Mouse (Mus musculus): ENCODE data around the gene Notch1.

The Notch1 gene

DNA sequence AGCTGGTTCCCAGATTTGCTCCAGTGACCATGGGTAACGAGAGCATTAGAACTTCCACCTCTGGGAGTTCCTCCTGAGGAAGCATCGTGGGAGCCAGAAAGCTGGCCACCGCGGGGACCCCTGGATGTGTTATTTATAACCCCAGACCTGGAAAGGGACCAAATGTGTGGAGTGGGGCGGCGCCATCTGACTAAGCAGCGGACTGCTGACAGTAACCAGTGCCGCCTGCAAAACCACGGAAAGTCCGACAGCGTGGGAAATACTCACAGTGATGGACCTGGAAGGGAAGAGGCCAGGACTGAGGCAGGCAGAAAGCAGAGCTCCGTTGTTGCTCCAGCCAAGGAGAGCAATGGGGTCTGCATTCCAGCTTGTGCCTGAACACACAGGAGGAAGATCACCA, at the start of gene Notch1:
Notch1 (minus strand) TSS at position 389 of the 400 bp plus-strand sequence.
- DNase-seq (ENCODE audit: low spot score in 2 of 2): no peak

DNA sequence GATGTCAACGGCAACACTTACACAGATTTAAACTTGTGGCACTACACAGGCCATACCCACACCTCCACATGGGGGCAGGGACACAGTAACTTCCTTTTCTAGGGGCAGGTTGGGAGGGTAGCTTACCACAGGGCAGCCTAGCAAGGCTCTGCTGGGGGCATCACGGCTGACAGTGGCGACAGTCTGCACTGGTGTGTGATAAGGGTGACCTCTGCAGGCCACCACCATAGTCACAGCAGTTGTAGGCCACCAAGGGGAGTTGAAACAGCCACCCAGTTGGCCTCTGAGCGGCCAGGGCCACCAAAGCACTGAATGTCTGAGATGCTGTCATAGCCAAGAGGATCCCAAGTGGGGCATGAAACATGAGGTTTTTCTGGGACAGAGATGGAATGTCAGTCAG, 49.8 kb upstream of the Notch1 start:
- DNase-seq (ENCODE audit: low spot score in 2 of 2): peak; percentile 22 to 30

DNA sequence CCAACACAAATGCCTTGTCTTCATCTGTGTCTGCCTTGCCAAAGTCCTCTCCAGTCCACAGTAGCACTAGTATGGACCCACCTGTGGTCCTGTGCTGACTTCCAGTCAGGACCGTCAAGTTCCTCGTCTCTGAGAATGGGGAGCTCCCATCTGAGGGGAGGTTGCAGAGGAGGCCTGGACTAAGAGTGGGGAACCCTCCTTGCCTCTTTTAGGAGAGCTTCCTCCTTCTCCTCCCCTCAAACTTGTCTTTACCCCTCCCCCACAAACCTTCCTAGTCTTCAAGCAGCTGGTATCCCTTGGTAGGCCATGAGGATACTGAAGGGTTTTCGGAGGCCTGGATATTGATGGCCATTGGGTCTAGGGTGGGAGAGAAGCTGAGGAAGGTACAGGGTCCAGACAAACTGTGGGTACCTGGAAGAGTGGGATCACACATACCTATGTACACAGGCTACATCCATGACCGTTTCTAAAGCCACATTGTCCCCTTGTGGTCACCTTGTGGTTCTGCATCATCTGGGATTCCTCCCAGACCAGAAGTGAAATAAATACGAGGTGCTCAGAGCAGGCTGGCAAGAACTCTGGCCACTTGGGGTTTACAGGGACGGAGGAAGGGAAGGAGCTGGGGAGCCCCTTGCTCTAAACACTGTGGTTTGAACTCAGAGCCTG, 45.0 kb upstream of the Notch1 start:
- DNase-seq (ENCODE audit: low spot score in 2 of 2): peak in 1 of 2 experiments; percentile 13

DNA sequence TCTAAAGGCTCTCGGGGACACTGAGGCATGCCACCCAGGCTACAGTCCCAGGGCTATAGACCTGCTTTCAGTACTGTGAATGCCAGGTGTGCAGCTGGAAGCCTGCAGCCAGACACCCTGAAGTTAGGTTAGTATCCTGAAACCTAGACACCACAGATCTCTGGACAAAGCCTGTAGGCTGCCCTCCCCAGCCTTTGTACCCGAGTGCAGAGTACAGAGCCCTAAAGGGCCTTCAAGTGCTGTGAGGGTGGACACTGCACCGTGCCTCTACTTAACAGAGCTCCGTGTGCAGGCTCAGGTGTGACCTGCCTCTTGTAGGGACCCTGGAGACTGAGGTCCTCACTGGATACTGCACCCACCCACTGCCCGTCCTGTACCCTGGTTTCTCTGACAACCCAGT, 44.0 kb upstream of the Notch1 start:
- no peak for DNase-seq (ENCODE audit: low spot score in 2 of 2)

DNA sequence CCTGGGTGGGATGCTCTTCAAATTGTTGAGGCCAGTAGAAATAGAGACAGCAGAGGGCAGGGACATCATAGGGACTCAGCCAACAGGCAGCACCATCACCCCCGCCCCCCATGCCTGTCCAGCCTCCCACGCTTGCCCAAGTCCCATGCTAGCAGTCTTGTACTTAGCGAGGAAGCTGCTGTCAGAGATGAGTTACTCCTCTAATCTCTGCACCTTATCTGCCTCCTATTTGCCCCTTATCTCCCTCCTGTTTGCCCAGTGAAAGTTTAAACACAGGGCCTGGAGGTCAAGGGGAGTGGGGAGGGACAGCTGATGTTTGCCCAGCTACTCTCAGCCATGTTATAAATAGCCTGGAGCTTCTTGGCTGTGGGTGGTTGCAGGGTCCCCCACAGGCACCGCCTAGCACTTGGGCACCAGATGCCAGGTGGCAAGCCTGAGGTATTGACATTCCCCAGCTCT, 40.1 kb upstream of the Notch1 start:
- DNase-seq (ENCODE audit: low spot score in 2 of 2): no peak

DNA sequence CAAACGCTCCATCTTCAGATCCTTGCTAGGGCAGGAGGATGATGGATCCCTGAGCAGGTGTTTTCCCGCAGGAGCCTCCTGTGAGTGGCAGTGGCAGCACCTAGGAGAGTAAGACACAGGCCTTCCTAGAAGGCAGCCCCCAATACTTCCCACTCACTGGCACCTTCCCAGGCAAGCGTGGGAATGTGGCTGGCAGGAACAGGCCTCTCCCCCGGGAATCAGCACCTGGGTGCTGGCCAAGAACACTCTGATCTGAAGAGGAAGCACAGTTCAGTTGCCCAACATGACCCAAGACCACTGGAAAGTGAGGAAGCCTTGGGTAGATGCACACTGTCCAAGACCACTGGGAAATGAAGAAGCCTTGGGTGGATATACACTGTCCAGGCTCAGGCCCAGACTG, 38.6 kb upstream of the Notch1 start:
- DNase-seq (ENCODE audit: low spot score in 2 of 2): peak; percentile 45 to 68

DNA sequence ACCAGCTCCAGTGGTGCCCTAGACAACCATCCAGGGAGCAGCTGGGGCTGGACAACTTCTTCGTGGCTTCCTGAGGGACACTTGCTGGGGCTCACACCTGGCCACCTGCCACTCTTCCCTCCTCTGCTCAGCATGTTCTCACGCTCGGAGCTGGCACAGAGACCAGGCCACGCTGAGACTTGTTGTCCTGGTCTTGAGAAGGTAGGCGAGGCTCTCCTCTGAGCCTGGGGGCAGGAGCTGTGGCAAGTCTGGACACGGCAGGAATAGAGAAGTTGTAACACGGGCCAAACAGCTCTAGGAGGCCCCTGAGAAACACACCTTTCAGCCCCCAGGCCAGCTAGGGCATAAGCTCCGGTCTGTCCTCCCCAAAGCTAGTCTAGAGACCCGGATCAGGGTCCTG, 37.4 kb upstream of the Notch1 start:
- no peak for DNase-seq (ENCODE audit: low spot score in 2 of 2)

DNA sequence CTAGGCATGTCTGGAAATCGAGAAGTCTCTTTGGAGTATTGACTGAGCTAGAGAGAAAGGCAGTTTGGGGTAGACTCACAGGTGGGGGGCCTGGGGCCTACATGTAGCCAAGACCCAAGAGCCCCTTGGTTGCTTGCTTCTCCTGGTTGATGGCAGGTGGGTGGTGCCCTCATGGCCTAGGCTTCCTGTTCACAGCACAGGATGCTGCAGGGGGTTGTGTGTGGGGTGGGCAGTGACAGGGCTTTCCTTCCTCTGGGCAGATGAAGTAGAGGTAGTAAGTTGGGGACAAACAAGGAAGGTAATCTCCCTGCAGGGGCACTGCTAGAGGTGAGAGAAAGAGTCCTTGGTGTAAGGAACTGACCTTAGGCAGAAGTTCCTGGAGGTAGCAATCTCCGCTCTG, 35.6 kb upstream of the Notch1 start:
- no peak for DNase-seq (ENCODE audit: low spot score in 2 of 2)

DNA sequence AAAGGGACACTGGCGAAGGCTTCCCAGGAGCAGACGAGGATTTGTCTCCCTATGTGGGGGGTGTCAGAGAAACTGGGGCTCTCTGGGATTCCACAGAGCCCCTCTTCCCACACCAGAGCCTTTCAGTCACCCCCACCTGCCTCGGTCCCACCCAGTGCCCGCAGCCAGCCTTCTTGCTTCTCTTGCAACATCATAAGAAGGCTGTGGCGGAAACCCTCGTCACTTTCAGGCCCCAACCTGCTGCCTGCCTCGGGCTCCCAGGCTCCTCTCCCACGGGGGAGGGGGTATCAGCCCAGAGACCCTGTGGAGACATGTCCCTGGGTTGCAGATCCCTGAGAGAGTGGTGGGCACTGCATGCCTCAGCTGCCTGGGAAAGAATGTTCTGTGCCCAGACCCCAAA, 35.0 kb upstream of the Notch1 start:
- DNase-seq (ENCODE audit: low spot score in 2 of 2): no peak

DNA sequence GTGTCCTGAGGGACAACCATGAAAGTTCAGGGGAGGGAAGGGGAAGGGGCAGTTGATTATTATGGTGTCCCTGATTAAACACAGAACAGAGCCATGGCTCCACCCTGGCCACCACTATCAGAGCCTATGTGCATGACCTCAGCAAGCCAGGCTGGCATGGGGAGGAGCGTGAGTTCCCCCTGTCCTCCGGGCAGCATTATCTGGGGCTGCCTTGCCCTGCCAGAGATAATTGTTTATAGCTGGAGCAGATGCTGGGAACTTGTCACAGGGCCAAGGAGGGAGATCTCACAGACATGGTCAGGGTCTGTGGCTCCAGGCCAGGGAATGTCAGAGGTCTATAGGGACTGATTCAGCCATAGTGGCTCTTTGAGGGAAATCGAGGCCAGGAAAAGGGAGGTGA, 34.3 kb upstream of the Notch1 start:
- DNase-seq (ENCODE audit: low spot score in 2 of 2): no peak

DNA sequence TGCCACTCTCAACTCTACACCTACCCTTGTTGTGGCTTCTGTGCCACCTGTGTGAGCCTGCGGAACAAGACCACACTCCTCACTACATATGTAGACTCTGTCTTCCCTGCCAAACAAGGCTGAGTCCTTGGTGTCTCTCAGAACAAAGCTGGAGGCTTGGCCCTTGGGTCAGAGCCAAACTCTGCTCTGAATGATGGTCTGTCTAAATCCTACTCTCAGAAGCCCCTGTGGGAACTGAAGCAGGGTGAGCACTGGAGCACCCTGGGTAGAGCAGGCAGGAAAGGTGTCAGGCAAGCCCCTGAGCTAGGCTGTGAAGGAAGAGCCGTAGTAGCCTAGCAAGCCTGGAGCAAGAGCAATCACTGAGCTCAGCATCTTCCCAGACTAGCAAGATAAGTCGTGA, 33.7 kb upstream of the Notch1 start:
- no peak for DNase-seq (ENCODE audit: low spot score in 2 of 2)

DNA sequence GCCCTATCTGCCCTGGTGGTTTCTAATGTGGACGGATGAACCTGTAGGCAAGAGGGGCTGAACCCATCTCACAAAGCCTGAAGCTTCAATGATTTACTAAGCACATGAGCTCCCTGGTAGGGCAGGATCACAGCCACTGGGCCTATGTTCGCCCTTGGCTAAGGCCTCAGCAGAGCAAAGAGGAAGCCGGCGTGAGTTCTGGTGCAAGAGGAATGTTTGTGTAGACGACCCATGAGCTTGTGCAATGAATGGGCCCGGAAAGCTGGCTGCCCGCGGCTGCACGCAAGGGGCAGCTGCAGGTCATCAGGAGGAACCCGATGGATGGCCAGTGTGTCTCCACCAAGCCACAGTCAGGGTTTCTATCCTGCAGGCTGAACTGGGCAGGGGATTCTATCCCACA, 33.3 kb upstream of the Notch1 start:
- DNase-seq (ENCODE audit: low spot score in 2 of 2): no peak

DNA sequence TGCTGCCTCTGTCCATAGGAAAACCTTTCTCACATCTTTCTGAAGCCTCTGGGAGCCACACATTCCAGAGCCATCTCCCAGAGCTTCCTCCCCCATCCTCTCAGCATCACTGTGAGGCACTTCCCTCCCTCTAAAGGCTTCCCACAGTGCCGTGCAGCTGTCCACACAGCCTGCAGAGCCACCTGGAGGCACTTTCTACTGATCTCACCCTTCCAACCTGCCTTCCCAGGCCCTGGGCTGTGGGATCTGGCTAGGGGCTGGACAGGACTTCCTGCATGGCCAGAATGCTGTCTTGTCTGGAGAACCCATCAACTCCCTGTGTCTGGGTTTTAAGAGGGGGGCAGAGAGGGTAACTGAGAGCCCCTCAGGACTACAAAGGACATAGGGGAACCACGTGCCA, 31.0 kb upstream of the Notch1 start:
- DNase-seq (ENCODE audit: low spot score in 2 of 2): peak; percentile 23 to 33

DNA sequence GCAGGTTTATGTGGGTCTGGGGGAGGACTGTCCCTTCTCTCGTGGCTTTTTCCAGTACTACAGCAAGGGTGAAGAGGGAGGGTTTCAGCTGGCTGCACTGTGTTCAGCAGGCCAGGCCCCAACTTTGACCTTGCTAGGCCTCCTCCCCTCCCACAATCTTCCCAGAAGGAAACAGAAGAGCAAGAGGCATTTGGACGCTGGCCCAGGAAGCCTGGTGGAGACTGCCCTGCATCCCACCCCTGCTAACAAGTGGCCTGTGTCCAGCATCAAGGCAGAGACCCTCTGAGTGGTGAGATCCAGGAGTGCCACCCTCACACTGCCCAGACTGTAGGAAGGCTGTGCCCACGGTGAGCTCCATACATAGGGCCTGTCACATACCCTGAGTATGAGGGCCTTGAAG, 27.8 kb upstream of the Notch1 start:
- DNase-seq (ENCODE audit: low spot score in 2 of 2): no peak

DNA sequence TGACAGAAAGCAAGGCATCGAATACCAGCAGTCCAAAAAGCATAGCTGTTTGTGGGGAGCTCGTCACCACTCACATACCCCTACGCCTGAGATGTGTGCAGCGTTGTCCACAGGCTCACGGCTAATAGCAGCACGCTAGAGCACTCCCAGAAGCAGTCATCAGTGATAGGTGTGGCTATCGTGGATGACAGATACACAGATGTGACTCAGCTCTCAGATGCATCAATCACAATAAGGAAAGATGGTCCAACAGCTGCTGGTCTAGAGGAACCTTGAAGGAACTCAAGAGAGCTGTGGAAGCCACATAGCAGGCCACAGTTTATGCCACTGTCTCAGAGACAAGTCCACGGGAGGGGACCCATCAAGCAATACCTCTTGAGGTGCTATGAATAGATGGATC, 27.3 kb upstream of the Notch1 start:
- DNase-seq (ENCODE audit: low spot score in 2 of 2): no peak

DNA sequence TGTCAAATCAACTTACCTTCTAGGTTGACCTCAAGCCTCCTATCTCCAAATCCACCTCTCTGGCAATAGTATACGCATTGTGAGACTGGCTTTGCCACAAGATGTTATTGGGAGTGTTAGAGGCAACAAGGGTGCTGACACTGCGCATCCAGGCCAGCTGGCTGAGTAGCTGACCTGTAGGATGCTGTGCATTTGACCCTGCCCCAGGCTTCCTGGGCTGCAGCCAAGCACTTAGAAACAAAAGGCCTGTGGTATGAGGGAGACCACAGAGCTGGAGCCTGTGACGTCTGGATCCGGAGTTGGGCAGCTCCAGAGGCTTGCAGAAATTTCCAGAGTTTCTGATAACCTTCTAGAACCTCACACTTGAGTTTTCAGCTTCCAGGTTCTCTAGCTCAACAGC, 26.7 kb upstream of the Notch1 start:
- no peak for DNase-seq (ENCODE audit: low spot score in 2 of 2)

DNA sequence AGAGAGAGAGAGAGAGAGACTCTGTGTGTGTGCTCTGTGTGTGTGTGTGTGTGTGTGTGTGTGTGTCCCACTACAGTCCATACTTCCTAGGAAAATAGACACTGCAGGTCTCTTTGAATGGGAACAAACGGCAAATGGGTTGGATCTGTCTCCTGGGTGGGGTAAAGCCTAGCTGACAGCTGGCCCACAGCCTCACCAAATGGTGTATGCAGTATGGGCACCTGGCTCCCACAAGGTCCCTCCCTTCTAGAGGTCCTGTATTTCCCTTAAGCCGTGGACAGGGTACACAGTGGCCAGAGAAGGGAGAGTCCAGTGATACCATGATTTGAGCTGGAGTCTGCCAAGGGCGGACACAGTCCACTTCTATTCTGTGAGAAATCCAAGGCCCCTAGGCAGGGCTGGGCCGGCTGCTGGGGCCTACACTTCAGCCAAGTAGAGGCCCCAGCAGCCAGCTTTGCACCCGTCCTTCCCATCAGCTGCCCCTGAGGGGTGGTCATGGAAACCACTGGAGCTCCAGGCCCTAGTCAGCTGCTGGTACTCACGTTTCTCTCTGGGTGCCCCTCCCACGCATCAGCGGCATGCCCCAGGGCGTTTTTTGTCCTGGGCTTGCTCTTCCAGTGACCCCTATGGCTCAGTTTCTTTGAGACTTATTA, 24.9 kb upstream of the Notch1 start:
- DNase-seq (ENCODE audit: low spot score in 2 of 2): no peak

DNA sequence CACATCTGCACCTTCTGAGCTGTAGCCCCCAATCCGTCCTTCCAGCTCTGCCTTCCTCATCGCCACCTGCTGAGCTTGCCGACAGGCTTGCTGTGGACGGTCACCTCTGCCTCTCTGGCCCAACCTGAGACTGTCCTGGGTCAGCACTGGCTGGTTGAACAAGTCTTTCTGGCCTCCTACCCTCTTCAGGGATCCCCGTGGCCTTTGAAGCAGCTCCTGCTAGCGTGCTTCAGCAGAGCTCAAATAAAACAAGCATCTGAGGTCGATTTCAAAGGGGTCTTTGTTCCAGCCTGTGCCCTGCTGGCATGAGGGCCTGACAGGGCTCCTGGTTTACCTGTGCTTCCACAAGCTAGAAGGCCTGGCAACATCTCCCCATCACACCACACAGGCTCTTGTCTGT, 24.3 kb upstream of the Notch1 start:
- DNase-seq (ENCODE audit: low spot score in 2 of 2): no peak

DNA sequence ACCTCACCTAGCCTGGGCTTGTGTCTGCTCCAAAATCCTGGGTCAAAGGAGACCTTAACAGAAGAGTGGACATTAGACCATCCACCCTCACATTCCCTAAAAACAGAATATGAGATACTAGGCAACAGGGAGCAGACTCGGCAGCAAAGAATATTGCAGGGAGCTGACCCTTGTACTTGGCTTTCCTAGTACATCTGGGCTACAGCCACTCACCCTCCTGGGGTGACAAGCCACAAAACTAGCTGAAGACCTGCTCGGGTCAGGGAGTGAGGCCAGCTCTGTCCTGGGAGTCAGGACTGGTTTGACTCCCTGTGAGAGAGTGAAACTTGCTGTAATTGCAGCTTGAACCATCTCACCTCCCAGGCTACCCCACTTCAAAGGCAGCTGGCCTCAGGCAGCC, 23.1 kb upstream of the Notch1 start:
- no peak for DNase-seq (ENCODE audit: low spot score in 2 of 2)

DNA sequence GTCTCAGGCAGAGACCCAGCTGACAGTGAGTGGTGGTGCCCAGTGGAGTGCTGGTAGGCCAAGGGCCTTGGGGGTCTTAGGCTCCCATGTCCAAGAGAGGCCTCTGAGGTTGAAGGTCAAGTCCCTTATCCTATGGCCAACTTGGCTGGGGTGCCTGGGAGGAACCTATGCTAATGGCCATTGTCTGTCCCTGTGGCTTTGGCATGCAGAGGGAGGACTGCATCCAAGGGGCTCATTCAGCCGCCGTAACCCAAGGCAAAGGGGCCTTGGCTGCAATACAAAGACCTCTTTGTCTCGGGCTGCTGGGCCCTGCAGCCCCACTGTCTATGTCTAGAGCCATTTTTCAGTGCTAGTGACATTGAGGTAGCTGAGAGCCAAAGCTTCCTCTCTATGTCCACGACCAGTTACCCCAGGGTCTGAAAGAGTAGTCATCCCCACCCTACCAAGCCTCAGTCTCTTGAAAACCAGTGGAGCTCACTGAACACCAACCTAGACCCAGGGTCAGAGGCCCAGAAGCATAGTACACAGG, 19.1 kb upstream of the Notch1 start:
- DNase-seq (ENCODE audit: low spot score in 2 of 2): no peak

DNA sequence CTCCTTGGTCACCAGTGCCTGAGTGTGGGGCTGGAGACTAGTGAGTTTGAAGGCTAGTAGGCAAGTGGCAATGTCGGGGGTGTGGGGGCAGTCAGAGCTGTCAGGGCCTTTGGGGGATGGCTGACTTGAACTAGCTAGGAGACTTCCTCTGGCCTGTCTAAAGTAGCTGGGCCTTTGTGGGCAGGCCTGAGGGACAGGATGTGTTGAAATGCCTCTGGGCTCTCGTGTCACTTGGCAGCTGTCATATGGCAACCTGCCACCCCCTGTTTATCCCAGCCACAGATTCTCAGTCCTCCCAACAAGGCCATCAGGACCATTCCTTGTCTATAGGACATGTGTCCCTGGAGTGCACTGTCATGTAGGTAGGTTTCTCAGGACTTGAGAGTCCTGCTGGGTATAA, 18.2 kb upstream of the Notch1 start:
- peak in 1 of 2 experiments; percentile 12 for DNase-seq (ENCODE audit: low spot score in 2 of 2)

DNA sequence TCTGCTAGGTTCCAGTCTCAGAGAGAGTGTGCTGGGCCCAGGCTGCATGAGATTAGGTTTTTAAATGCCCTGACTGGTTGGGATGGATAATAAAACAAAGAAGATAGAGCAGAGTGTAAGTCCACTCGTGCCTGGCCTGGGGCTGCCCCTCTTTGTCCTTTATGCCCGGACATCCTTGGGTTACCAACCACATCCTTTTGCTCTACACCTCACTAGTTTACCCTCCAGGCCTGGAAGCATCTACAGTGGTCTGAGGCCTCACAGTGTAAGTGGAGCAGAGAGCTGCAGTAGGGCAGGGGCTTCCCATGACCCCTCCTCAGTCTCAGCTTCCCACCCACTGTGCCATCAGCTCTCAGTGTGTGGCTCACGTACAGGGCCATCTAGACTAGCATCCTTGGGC, 17.7 kb upstream of the Notch1 start:
- DNase-seq (ENCODE audit: low spot score in 2 of 2): no peak

DNA sequence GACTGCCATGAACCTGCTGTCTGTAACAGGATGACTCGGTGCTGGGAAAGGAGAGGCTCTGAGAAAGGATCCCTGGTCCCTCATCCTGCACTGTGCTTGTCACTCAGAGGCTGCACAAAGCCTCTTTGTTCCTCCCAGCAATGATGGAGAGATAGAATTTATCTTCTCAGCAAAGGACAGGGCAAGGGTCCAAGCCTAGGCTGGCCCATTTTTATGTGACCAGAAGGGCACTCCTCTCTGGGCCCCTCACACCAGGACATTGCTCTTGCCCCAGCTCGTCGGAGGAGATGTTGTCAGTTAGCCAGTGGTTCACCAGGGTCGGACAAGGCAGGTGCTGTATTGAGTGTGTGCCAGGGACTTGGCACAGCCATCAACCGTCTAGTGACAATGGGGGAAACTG, 16.8 kb upstream of the Notch1 start:
- no peak for DNase-seq (ENCODE audit: low spot score in 2 of 2)

DNA sequence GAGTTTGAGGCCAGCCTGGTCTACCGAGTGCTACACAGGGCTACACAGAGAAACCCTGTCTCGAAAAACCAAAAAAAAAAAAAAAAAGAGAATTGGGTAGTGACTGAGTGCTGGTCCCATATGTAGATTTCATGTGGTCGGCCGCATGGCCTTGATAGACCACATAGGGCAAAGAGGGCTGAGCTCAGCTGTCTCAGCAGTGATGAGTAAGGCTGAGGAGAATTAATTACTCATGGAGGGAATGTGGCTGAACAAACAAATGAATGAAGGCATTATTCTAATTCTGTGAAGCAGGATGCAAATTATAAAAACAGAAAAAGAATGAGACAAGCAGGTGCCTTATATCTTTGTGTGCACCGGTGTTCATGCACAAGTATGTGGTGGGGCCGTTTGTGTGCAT, 15.4 kb upstream of the Notch1 start:
- DNase-seq (ENCODE audit: low spot score in 2 of 2): no peak
